Mouse (Mus musculus): ENCODE results near the gene Naa60.

DNA sequence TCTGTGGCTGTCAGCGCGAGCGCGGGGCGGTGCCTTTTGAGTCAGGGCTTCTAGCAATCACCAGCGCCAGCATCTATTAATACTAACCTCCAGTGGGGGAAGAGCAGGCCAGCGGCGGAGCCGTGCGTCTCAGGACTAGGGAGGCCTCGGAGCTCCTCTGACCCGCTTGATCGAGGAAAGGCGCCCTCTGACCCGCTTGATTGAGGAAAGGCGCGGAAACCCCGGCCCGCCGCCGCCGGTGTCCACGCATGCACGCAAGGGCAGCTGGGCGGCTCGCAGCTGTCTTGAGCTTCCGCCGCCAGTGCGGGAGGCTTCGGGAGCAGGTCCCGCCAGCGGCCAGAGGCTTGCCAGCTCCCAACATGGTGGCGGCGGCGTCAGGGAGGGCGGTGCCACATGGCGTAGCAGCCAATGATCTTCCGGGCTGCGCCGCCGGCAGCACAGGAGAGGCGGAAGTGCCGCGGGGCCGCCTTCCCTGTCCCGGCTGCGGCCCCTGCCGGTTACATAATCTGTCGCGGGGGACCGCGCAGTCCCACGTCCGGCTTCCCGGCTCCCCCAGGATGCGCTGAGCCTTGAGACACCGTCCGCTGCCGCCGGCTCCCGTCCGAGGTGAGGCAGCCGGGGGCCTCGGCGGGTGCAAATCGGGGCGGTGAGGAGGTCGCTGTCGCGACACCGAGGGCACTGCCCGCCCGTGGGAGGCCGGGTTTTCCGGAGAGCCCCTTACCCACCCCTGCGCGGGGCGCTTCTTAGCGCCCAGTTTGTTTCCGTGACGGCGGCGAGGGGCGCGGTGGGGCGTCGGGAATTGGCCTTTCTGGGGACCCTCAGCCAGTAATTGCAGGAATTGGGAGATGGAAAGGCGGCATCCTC, 12.3 kb downstream of the Naa60 start, which contains the start of the genes Zfp597 and Gm20695:
- TF ChIP-seq CTCF (IDR thresholded peaks at IDR 0.05; ENCODE audit: control insufficient read depth, insufficient read depth, insufficient read length) (no peak), MAX (IDR thresholded peaks at IDR 0.05) (no peak), USF1 (IDR thresholded peaks at IDR 0.05; ENCODE audit: low read depth) (no peak), MYOD1 (IDR thresholded peaks at IDR 0.05; ENCODE audit: control insufficient read depth, insufficient read length, low read depth) (peak; percentile 11), MYOG (IDR thresholded peaks at IDR 0.05; ENCODE audit: control insufficient read depth, extremely low read depth, insufficient read length) (no peak)
